Mouse (Mus musculus) kidney, postnatal 0 days (tissue): ENCODE results near the gene Arpp21. TPM values are rescaled to one million over a fixed set of nuclear protein-coding genes. Genes with fewer than 3 reads are reported as not detected.

Source experiments
- ATAC-seq: fragments of 200-750 bp; cut with Nextera tagmentation; replicated peaks from 2 replicates; pipeline ENCODE4 v1.8.0; 2017; ENCODE audit warnings: low read depth, moderate number of reproducible peaks, moderate TSS enrichment, moderate library complexity; ENCODE audit not compliant: low FRiP score
- DNase-seq: peaks from one replicate; pipeline ENCODE4 v3.0.0-alpha.2; 2016; ENCODE audit warnings: low spot score
- H3K27ac ChIP-seq: fragments of 300-500 bp; sonication (generic); 2 replicates; pipeline ENCODE4 v1.5.1; 2014; ENCODE audit warnings: mild to moderate bottlenecking
- H3K27me3 ChIP-seq: fragments of 300-500 bp; sonication (generic); 2 replicates; pipeline ENCODE4 v1.6.1; 2014; ENCODE audit warnings: low read length, mixed read lengths; ENCODE audit not compliant: insufficient read depth
- H3K36me3 ChIP-seq: fragments of 300-500 bp; sonication (generic); 2 replicates; pipeline ENCODE4 v1.6.1; 2014; ENCODE audit warnings: low read length, mixed read lengths; ENCODE audit not compliant: insufficient read depth
- H3K4me1 ChIP-seq: fragments of 300-500 bp; sonication (generic); replicated peaks from 2 replicates; pipeline ENCODE4 v1.6.1; 2014; ENCODE audit warnings: antibody characterized with exemption, low read length, mixed read lengths; ENCODE audit not compliant: insufficient read depth
- H3K4me2 ChIP-seq: fragments of 300-500 bp; sonication (generic); 2 replicates; pipeline ENCODE4 v1.6.1; 2014; ENCODE audit warnings: mild to moderate bottlenecking, low read length, moderate library complexity, mixed read lengths
- H3K4me3 ChIP-seq: fragments of 300-500 bp; sonication (generic); replicated peaks from 2 replicates; pipeline ENCODE4 v1.5.1; 2014; ENCODE audit warnings: low read depth, low read length
- H3K9ac ChIP-seq: fragments of 300-500 bp; sonication (generic); 2 replicates; pipeline ENCODE4 v1.6.1; 2014; ENCODE audit warnings: low read depth, low read length
- H3K9me3 ChIP-seq: fragments of 300-500 bp; sonication (generic); replicated peaks from 2 replicates; pipeline ENCODE4 v1.6.1; 2016; ENCODE audit warnings: low read length, inconsistent platforms, mixed read lengths
- CTCF ChIP-seq: IDR thresholded peaks from 2 replicates; pipeline ENCODE4 v1.5.1; 2016; ENCODE audit warnings: antibody characterized with exemption, low read depth, mild to moderate bottlenecking, moderate library complexity
- WGBS: fragments of 180-500 bp; shearing (Covaris S2); extraction: QIAGEN DNeasy Blood & Tissue Kit; methylation state at CpG from one replicate; pipeline ENCODE4 v1.1.7; 2014; 5-methylcytosine and 5-hydroxymethylcytosine counted together
- polyA plus RNA-seq: library from polyadenylated mRNA; unstranded; fragments of >200 nt; fragmentation: Nextera tagmentation; extraction: Ambion mirVana; gene quantifications from 2 replicates; pipeline ENCODE4 v1.2.1, GENCODE M21; 2015

Arpp21 gene
- polyA plus RNA-seq, 1 experiment from 2014 or later = 0.63 TPM

- H3K9me3 ChIP-seq = no peaks in the 10 kb centered on the region
- 89% methylated on average over 2 of the region's 2 CpGs for WGBS
- no peaks in the 10 kb centered on the region for H3K27me3 ChIP-seq
- no peaks in the 10 kb centered on the region for H3K36me3 ChIP-seq
- H3K4me3 ChIP-seq = no peak overlapping the region
- no peak for TF ChIP-seq CTCF
- H3K9ac ChIP-seq = no peak overlapping the region
- H3K4me2 ChIP-seq = no peak overlapping the region
- no peak overlapping the region for H3K27ac ChIP-seq
- no peaks in the 10 kb centered on the region for H3K4me1 ChIP-seq
- DNase-seq = no peak
- no peak for ATAC-seq
Observed at GRCm38 (mm10) chr9:112078903-112079302, 156.8 kb downstream of the Arpp21 start.

GRCm38 (mm10) chr9:112078453-112078852 is 157.3 kb downstream of the Arpp21 start:
- no peak overlapping the region for H3K9ac ChIP-seq
- H3K36me3 ChIP-seq = no peaks in the 10 kb centered on the region
- no peak overlapping the region for H3K4me3 ChIP-seq
- H3K4me1 ChIP-seq = no peaks in the 10 kb centered on the region
- TF ChIP-seq CTCF = no peak
- ATAC-seq (no peak), DNase-seq (no peak)
- no peaks in the 10 kb centered on the region for H3K27me3 ChIP-seq
- WGBS = 46% methylated on average over 4 of the region's 4 CpGs
- no peak overlapping the region for H3K4me2 ChIP-seq
- H3K27ac ChIP-seq = no peak overlapping the region
- no peaks in the 10 kb centered on the region for H3K9me3 ChIP-seq

- Histone ChIP-seq H3K4me1 (no peaks in the 10 kb centered on the region), H3K27me3 (no peaks in the 10 kb centered on the region), H3K9ac (no peak overlapping the region), H3K27ac (no peak overlapping the region), H3K9me3 (no peaks in the 10 kb centered on the region), H3K4me3 (no peak overlapping the region), H3K36me3 (no peaks in the 10 kb centered on the region), H3K4me2 (no peak overlapping the region)
- no peak for TF ChIP-seq CTCF
- DNase-seq (no peak), ATAC-seq (no peak)
- 73% methylated on average over 5 of the region's 5 CpGs for WGBS
Observed at GRCm38 (mm10) chr9:112075273-112075672, 160.5 kb downstream of the Arpp21 start.

GRCm38 (mm10) chr9:112074872-112075271 is 160.9 kb downstream of the Arpp21 start:
- ATAC-seq (no peak), DNase-seq (no peak)
- no peaks in the 10 kb centered on the region for H3K4me1 ChIP-seq
- no peak overlapping the region for H3K4me2 ChIP-seq
- H3K27ac ChIP-seq = no peak overlapping the region
- no peak for TF ChIP-seq CTCF
- no peak overlapping the region for H3K9ac ChIP-seq
- H3K4me3 ChIP-seq = no peak overlapping the region
- no peaks in the 10 kb centered on the region for H3K36me3 ChIP-seq
- H3K9me3 ChIP-seq = no peaks in the 10 kb centered on the region
- WGBS = 45% methylated on average over 5 of the region's 5 CpGs
- no peaks in the 10 kb centered on the region for H3K27me3 ChIP-seq

- DNase-seq (peak; percentile 15), ATAC-seq (no peak)
- Histone ChIP-seq H3K9me3 (no peaks in the 10 kb centered on the region), H3K36me3 (no peaks in the 10 kb centered on the region), H3K4me3 (no peak overlapping the region), H3K27ac (no peak overlapping the region), H3K9ac (no peak overlapping the region), H3K4me2 (no peak overlapping the region), H3K27me3 (no peaks in the 10 kb centered on the region), H3K4me1 (no peaks in the 10 kb centered on the region)
- 15% methylated on average over 3 of the region's 3 CpGs for WGBS
- no peak for TF ChIP-seq CTCF
Observed at GRCm38 (mm10) chr9:112071368-112071767, 164.4 kb downstream of the Arpp21 start.

GRCm38 (mm10) chr9:112070961-112071360 is 164.8 kb downstream of the Arpp21 start:
- DNase-seq (no peak), ATAC-seq (no peak)
- no peaks in the 10 kb centered on the region for H3K27me3 ChIP-seq
- no peaks in the 10 kb centered on the region for H3K36me3 ChIP-seq
- H3K4me2 ChIP-seq = no peak overlapping the region
- H3K9me3 ChIP-seq = no peaks in the 10 kb centered on the region
- TF ChIP-seq CTCF = no peak
- H3K4me1 ChIP-seq = no peaks in the 10 kb centered on the region
- H3K27ac ChIP-seq = no peak overlapping the region
- 19% methylated on average over 5 of the region's 5 CpGs for WGBS
- no peak overlapping the region for H3K9ac ChIP-seq
- no peak overlapping the region for H3K4me3 ChIP-seq

GRCm38 (mm10) chr9:112068250-112068649 is 167.5 kb downstream of the Arpp21 start:
- no peak overlapping the region for H3K4me3 ChIP-seq
- no peak overlapping the region for H3K4me2 ChIP-seq
- no peaks in the 10 kb centered on the region for H3K4me1 ChIP-seq
- no peaks in the 10 kb centered on the region for H3K36me3 ChIP-seq
- H3K27me3 ChIP-seq = no peaks in the 10 kb centered on the region
- WGBS = 88% methylated on average over 5 of the region's 5 CpGs
- no peak overlapping the region for H3K9ac ChIP-seq
- no peak for TF ChIP-seq CTCF
- H3K9me3 ChIP-seq = no peaks in the 10 kb centered on the region
- no peak for ATAC-seq
- DNase-seq = no peak
- no peak overlapping the region for H3K27ac ChIP-seq
